ENCODE assay signal across 7 mouse cellular contexts in genomic region chr19:32760499-32760898, GRCm38 (mm10). TPM values are rescaled to one million over a fixed set of nuclear protein-coding genes. Genes with fewer than 3 reads are reported as not detected.
DNase-seq lines count a peak whose midpoint lies in the region; ATAC-seq and TF ChIP-seq lines count a peak whose summit lies in the region.

No protein-coding gene starts in this region.

- no peak for ATAC-seq in heart, embryonic 14.5 days (ENCODE audit: insufficient number of reproducible peaks, insufficient read depth, low FRiP score, low read depth)

- H3ac ChIP-seq in C2C12 (ENCODE audit: control insufficient read depth, insufficient read length, low read depth): no peak overlapping the region

- DNase-seq in ES-E14 (ENCODE audit: low read depth, low spot score): no peak
- DNase-seq in lung, postnatal 25 days (ENCODE audit: low spot score): peak; percentile 55
- DNase-seq in urinary bladder, postnatal 10 days (ENCODE audit: low spot score): no peak
- DNase-seq in ovary, postnatal 14 days (ENCODE audit: low spot score): no peak
- no peak for DNase-seq in cerebellum, adult 9-11 months

- 45% methylated on average over 6 of the region's 6 CpGs for WGBS in heart, embryonic 14.5 days

- no peaks in the 10 kb centered on the region for H3K27me3 ChIP-seq in C2C12 (ENCODE audit: control insufficient read depth, insufficient read depth, insufficient read length)
- no peaks in the 10 kb centered on the region for H3K27me3 ChIP-seq in heart, embryonic 14.5 days (ENCODE audit: control insufficient read depth, insufficient read depth, low read length)

- H3K79me3 ChIP-seq in C2C12 (ENCODE audit: low read depth): peaks cover 70% of the 10 kb centered on the region

- peak overlapping the region; percentile 91 for H3K4me2 ChIP-seq in heart, embryonic 14.5 days (ENCODE audit: low read length)

- H3K4me3 ChIP-seq in C2C12 (ENCODE audit: insufficient read depth, poor library complexity, severe bottlenecking) (peak overlapping the region; percentile 74), ES-E14 (ENCODE audit: insufficient read depth in 1 of 2, low read depth in 1 of 2, low read length in 2 of 2, poor library complexity in 1 of 2, severe bottlenecking in 1 of 2) (peak overlapping the region; percentile 54 to 98)
- H3K4me3 ChIP-seq in heart, embryonic 14.5 days (ENCODE audit: control insufficient read depth in 1 of 2, insufficient read depth in 1 of 2, low read depth in 1 of 2, low read length in 2 of 2): peak overlapping the region in 1 of 2 experiments; percentile 98; a peak in 3 of 4 replicates

- no peaks in the 10 kb centered on the region for H3K9me3 ChIP-seq in ES-E14 (ENCODE audit: control insufficient read depth, insufficient read depth, low read depth, low read length)
- no peaks in the 10 kb centered on the region for H3K9me3 ChIP-seq in heart, embryonic 14.5 days (ENCODE audit: control insufficient read depth, low read length)

- no peak for TF ChIP-seq CTCF in C2C12 (IDR thresholded peaks at IDR 0.05; ENCODE audit: control insufficient read depth, insufficient read depth, insufficient read length)

- H3K4me1 ChIP-seq in ES-E14 (ENCODE audit: control insufficient read depth in 2 of 2, insufficient read depth in 2 of 2, low read length in 2 of 2, poor library complexity in 1 of 2): peaks cover 0 to 15% of the 10 kb centered on the region in 2 experiments; a peak in 3 of 4 replicates
- peaks cover 4 to 9% of the 10 kb centered on the region in 2 experiments for H3K4me1 ChIP-seq in heart, embryonic 14.5 days (ENCODE audit: control insufficient read depth in 2 of 2, insufficient read depth in 2 of 2, low read length in 2 of 2)

- H3K36me3 ChIP-seq in C2C12 (ENCODE audit: control insufficient read depth, insufficient read depth): peaks cover 30% of the 10 kb centered on the region
- no peaks in the 10 kb centered on the region; the same call in 1 of the 2 replicates for H3K36me3 ChIP-seq in ES-E14 (ENCODE audit: control insufficient read depth, insufficient read depth, low read length, poor library complexity, severe bottlenecking)
- H3K36me3 ChIP-seq in heart, embryonic 14.5 days (ENCODE audit: control insufficient read depth, insufficient read depth, low read length): peaks cover 9% of the 10 kb centered on the region; the same call in 1 of the 2 replicates

- in situ Hi-C loops in ES-E14 (cut with MboI; ENCODE audit: low sequenced_read_pairs in 2 of 2, unreplicated experiment in 2 of 2): no loop called here

- no peak overlapping the region; the same call in 1 of the 2 replicates for H3K27ac ChIP-seq in ES-E14 (ENCODE audit: insufficient read depth, low read depth, low read length, poor library complexity, severe bottlenecking)
- no peak overlapping the region; a peak in 1 of 4 replicates for H3K27ac ChIP-seq in heart, embryonic 14.5 days (replicated peaks in 1 of 2; ENCODE audit: control insufficient read depth in 1 of 2, insufficient read depth in 1 of 2, low read depth in 2 of 2, low read length in 2 of 2)

- peaks cover 81% of the 10 kb centered on the region for H3K79me2 ChIP-seq in C2C12 (ENCODE audit: control insufficient read depth, insufficient read depth)

- peak overlapping the region; percentile 45; the same call in 1 of the 2 replicates for H3K9ac ChIP-seq in ES-E14 (ENCODE audit: insufficient read depth, low read depth, low read length, poor library complexity, severe bottlenecking)
- H3K9ac ChIP-seq in heart, embryonic 14.5 days (ENCODE audit: low read length): peak overlapping the region; percentile 54

TF ChIP-seq in C2C12, 6 proteins besides CTCF, POLR2A, EP300 and RAD21:
- TF ChIP-seq MYOD1 (IDR thresholded peaks at IDR 0.05; ENCODE audit: control insufficient read depth, insufficient read length, low read depth) (no peak), MYOG (IDR thresholded peaks at IDR 0.05; ENCODE audit: control insufficient read depth, extremely low read depth, insufficient read length) (no peak), FOSL1 (IDR thresholded peaks at IDR 0.05; ENCODE audit: insufficient read depth, low read length, poor library complexity, severe bottlenecking) (no peak), USF1 (IDR thresholded peaks at IDR 0.05; ENCODE audit: low read depth) (no peak)

TF ChIP-seq in ES-E14, 5 proteins besides CTCF, POLR2A, EP300 and RAD21:
- TF ChIP-seq HCFC1 (IDR thresholded peaks at IDR 0.05; ENCODE audit: borderline replicate concordance, insufficient read depth, low read length) (no peak), CHD2 (IDR thresholded peaks at IDR 0.05; ENCODE audit: low read depth, low read length) (no peak), MAFK (IDR thresholded peaks at IDR 0.05; ENCODE audit: insufficient read depth, low read depth, low read length) (no peak), ZC3H11A (IDR thresholded peaks at IDR 0.05; ENCODE audit: borderline replicate concordance, low read depth, low read length) (no peak), ZNF384 (IDR thresholded peaks at IDR 0.05; ENCODE audit: low read depth, low read length) (no peak)
TF ChIP-seq in ES-E14: peak in this region for 0.

RNA-seq across cellular contexts. Expression of gene Pten, which starts 3.2 kb away (rescaled TPM):
- polyA plus RNA-seq in C2C12 (2012; fragmentation: generic; extraction: Trizol): 9.6 TPM
- total RNA-seq in ES-E14 (2012; rRNA removed): 70.8 and 76.5 TPM in 2 replicates
- 7.7 and 10.8 TPM in 2 replicates for polyA plus RNA-seq in heart, embryonic 14.5 days (2014; fragmentation: Nextera tagmentation; extraction: Ambion mirVana)

RNA-seq across cellular contexts. Expression of gene Atad1, which starts 20.9 kb away (rescaled TPM):
- polyA plus RNA-seq in C2C12 (2012; fragmentation: generic; extraction: Trizol): 10.4 TPM
- 84.9 and 99.0 TPM in 2 replicates for total RNA-seq in ES-E14 (2012; rRNA removed)
- polyA plus RNA-seq in heart, embryonic 14.5 days (2014; fragmentation: Nextera tagmentation; extraction: Ambion mirVana): 65.0 and 71.8 TPM in 2 replicates
